Mouse (Mus musculus) brain, embryonic 14.5 days (tissue): Measurements from ENCODE around the gene Gpc6.

Experiments
- CTCF ChIP-seq: fragments of 200-500 bp; IDR thresholded peaks from 2 replicates; pipeline ENCODE4 v1.5.1; 2012; ENCODE audit warnings: inconsistent platforms, mild to moderate bottlenecking, moderate library complexity, borderline replicate concordance; ENCODE audit not compliant: insufficient read depth, insufficient read length; ENCODE audit errors: extremely low read depth
- POLR2A ChIP-seq: fragments of 200-500 bp; IDR thresholded peaks from 2 replicates; pipeline ENCODE4 v1.6.1; 2012; ENCODE audit warnings: mild to moderate bottlenecking, inconsistent platforms, borderline replicate concordance; ENCODE audit not compliant: poor library complexity, insufficient read depth, insufficient read length, severe bottlenecking; ENCODE audit errors: extremely low read depth

- TF ChIP-seq POLR2A (no peak), CTCF (no peak)
These were observed 136.0 kb downstream of the Gpc6 start for GRCm38 (mm10) chr14:117061078-117061477.
